Mouse (Mus musculus) layer of hippocampus, adult 9-11 months (tissue): ENCODE results near the gene Sparc.
"Not testable (repeated sequence)": the region's sequence is repeated elsewhere in the genome, so short reads cannot be mapped to it uniquely, and the experiment has no call there.

Experiments used
- DNase-seq: peaks from one replicate; pipeline ENCODE4 v3.0.0; 2022

Sparc gene

DNA sequence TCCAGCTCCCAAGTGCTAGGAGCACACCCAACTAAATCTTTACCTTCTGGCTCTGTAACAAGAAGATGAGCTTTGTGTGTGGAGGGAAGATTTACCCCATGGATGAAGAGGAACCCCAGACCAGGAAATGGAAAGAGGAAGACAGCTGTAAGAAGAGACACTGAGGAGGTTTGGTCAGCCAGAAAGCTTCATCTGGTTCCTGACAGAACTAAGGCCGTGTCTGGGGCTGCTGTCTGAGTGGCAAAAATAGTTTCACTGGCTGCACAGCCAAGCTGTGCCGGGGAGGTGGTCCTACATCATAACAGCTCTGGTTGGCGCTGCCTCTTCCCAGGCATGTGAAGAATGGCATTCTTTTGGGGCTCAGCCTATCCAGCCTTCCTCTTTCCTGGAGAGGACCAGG lies 10.0 kb upstream of the Sparc start:
- DNase-seq, result peak; percentile 65

DNA sequence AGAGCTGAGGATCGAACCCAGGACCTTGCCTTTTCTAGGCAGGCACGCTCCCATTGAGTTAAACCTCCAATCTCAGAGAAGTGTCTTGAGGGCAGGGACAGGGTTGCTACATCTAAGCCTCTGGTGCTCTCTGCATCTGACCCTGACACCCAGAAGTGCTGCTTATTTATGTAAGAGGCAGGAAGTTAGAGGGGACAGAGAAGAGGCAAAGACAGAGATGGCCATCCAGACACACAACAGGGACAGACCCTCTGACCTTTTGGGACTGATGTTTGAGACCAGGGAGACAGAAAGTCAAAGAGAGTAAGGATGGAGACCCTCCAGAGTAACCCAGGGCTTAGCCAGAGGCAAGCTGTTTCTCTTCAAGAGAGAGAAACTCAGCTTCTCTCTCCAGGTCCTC lies 7.0 kb upstream of the Sparc start:
- no peak for DNase-seq

DNA sequence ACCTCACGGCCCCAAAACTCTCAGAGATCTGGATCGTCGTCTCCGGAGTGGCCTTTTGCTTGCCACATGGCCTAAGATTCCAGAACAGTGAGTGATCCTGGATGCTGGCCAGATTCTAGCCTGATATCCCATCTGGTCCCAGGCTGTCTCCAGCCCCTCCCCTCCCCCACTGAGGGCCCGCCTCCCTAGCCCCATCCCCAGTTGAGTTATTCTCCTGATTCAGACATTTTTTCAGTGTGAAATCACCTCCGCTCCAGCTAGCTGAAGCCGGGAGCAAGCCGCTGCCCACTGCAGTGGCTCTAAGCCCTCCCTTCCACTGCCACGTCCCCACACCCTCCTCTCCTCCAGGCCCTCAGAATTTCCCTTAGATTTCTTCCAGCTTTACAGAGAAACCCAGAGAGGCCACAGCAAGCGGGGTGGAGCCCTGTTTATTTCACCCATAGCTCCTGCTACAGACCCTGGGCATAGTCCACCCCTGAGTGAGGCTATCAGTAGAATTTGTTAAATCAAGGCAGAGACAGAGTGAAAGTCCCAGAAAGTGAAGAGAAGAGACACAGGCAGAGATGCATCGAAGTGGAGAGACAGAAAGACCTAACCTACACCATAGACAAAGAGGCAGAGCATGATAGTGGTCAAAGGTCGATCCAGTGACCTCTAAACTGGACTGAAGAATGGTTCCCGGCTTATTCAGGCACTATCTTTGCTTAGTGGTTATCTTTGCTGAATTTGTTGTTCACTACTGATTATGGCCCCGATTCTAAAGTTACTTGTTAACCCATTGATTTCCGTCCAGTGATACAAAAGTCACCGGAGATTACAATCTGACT lies 5.4 kb upstream of the Sparc start:
- no peak for DNase-seq

DNA sequence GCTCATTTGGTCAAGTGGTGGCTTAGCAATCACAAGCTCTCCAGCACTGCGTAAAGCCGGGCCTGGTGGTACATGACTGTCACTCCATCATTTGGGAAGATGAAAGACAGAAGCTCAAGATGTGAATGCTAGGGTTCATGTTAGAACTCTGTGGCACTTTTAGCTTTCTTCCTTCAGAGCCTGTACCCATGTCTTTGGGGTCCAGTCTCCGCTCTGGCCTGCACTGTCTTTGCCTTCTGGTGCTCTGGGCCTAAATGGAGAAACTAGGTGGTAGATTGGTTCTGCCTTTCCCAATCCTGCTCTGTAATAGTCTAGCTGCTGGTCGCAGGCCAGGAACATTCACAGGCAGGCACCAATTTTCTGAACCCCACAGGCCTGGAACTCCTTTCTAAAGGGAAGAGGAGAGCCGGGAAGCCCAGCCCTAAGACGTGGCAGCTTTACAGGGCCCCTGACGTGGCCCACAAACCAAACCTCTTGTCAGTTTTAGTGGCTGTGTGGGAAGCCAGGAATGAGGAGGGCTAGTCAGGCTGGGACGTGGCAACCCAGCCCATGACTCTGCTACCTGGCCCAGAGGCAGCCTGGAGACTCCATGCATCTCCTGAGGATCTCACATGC lies 1.9 kb upstream of the Sparc start:
- no peak for DNase-seq

DNA sequence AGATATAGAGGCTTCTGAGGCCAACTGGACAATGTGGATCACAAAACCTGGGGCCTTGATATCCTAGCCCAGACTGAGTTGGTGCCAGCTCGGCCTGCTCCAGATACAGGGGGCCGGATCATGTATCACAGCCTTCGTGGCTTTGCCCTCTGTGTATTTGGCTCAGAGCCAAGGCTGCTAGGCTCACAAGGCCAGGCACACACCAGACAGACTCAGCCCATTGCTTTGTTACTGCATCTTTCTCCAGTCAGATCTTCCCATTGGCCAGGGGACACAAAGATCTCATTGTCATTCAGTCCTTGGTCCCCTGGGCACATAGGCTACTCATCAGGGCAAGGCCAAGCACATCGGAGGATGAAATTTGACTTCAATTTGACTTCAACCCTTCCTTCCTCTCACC lies 773 bp upstream of the Sparc start:
- DNase-seq, result peak; percentile 68

- peak; percentile 37 for DNase-seq
Observed at GRCm38 (mm10) chr11:55419678-55420307, 3.2 kb downstream of the Sparc start.

- peak; percentile 45 for DNase-seq
Observed at GRCm38 (mm10) chr11:55419296-55419677, 3.7 kb downstream of the Sparc start.

DNA sequence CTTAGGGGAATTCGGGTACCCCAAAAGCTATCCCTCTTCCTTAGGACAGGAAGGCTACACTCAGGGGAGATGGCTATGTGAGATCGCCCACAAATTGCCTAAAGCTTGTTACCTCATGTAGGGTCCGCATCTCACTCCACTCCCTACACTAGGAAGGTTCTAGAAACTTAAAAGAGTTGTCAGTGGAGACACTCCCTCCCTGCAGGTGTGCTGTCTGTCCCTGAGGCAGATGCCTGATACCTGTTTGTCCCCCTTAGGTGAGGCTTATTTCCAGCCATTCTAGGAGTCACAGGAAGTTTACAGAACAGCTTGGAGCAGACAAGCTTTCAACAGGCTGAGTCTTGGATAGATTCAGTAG lies 4.3 kb downstream of the Sparc start:
- no peak for DNase-seq

- no peak for DNase-seq
Observed at GRCm38 (mm10) chr11:55417898-55418703, 4.9 kb downstream of the Sparc start.

DNA sequence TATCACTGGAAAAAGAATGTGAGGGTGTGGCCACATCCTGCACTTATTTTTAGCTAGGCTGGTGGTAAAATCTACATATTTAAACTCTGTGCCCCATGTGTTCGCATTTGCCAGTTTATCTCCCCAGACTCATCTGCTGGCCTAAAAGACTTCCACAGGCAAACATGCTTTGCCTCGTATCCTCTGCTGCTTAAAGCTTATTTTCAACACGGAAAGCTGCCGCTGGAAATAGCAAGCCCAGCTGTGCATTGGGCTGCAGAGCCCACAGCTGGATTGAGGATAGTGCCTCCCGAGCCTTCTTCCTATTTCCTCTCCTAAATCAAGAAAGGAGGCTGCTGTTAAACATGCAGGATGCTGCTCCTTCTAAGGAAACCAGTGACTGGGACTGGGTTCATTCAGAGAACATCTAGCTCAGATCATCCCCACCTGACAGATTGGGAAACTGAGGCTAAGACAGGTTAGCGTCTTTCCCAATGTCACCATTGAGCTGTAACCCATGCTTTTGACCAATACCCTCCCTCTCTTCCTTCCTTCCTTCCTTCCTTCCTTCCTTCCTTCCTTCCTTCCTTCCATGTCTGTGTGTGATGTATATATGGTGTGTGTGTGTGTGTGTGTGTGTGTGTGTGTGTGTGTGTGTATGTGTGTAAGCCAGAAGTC lies 6.2 kb downstream of the Sparc start:
- no peak for DNase-seq

GRCm38 (mm10) chr11:55415731-55416130 lies 7.3 kb downstream of the Sparc start:
- not testable (repeated sequence) for DNase-seq

DNA sequence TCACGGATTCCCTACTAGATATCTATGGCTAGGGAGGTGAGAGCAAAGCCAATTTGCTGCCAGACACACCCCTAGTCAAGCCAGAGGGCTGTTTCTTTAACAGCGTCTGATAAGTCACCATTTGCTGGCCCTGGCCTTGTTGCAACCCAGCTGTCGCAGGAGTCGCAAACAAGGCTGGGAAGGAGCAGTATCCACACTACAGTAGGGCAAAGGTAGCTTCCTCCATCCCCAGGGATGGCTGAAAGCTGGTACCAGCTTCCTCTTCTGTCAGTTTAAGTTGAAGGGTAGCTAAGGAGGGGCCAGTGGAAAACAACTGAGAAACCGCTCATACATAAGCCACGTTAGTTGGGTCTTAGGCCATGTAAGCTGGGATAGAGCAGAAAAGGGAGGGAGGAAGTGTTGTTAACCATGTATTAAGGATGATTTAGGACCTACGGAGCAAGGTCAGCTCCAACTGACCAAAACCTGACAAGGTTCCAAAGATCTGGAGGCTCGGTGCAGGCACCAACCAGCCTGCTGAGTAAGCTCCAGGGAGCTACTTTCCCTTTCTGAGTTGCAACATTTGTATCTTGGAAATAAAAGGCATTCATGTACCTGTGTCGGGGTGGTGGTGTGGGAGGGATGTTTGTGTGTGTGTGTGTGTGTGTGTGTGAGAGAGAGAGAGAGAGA lies 7.8 kb downstream of the Sparc start:
- no peak for DNase-seq

- no peak for DNase-seq
Observed at GRCm38 (mm10) chr11:55414314-55414713, 8.7 kb downstream of the Sparc start.

- DNase-seq, result no peak
Observed at GRCm38 (mm10) chr11:55413416-55413796, 9.6 kb downstream of the Sparc start.

- DNase-seq, result no peak
Observed at GRCm38 (mm10) chr11:55412680-55413415, 10.1 kb downstream of the Sparc start.

DNA sequence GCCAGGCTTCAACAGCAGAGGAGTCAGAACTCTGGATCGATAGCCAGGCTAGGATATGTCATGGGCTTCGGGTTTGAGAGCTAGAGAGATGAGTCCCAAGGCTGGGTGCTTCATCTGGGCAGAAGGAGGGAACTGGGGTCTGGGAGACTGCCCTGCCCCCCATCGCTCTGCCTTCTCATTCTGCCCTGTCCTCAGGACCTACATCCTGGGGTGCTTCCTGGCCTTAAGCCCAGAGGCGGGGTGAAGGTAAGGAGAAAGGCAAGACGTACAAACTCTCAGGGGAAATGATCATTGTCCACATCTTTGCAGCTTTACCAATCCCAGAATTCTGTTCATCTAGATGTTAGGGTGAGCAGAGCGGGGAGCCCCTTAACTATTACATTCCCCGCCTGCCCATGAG lies 10.9 kb downstream of the Sparc start:
- no peak for DNase-seq

GRCm38 (mm10) chr11:55410502-55410901 lies 12.5 kb downstream of the Sparc start:
- DNase-seq, result no peak

DNA sequence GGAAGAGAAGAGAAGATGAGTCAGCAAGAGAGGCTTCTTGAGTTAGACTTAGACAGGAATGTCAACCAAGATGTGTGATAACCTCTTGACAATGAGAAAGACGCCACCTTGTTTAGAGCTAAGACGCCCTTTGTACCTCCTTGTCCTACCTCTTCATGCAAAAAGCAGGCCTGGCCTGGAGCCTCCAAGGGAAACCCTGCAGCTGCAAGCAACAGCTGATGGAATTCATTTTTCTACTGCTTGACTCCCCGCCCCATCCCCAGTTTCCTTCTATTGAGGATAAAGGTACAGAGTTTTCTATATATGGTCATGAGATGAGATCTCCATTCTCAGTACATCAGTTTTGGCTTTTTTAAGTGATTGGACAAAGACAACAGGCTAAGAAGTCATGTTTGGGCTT lies 13.0 kb downstream of the Sparc start:
- no peak for DNase-seq

DNA sequence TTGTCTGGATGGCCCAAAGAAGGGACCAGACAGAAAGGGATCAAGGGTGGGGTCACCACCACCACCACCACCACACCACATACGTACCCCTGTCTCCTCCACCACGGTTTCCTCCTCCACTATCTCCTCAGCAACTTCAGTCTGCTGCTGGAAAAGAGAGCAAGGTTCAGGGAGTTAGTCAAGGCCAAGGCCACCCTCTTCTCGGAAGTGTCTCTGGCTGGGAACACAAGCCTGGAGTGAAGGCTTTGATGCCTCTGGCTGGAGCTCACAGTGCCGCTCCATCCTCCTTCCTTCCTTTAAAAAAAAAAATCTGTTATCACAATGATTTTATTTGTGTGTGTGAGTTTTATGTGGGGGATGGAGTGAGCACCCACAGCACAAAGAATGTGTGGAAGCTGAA lies 15.8 kb downstream of the Sparc start:
- no peak for DNase-seq

DNA sequence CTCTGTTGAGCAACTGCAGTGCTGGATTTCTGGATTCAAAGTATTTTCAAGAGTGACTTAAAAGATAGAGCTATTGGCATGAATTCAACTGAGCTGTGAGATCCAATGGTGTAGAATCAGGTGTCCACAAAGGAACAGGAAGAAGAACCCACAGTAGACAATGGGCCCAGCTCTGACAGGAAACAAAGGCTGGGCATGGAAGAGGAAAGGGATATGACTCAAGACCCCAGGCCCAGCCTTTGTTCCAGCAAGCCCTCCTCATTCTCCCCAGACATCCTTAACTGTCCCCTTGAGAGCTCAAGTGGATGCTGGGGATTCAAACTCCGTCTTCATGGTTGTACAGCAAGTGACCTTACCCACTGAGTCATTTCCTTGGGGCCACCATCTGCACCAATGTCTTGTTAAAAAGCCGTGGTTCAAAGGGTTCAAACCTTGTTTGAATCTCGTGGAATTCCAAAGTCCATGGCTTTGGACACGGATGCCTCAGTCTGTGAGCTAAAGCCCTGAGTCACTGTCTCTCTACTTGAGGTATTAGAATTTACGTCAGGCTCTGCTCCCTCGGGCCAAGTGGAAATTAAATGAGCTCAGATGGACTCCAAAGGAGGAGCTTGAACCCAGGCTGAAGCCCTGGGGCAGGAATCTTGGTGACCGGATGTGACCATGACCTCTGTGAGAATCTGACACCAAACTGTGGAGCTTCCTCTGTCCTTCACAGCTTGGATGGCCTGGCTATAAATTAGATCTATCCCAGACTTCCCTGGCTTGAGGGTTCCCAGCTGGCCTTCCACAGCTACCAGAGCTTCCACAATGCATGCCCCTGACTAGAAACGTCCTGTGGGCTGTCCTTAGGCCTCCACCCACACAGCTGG lies 17.1 kb downstream of the Sparc start:
- no peak for DNase-seq
